Mouse (Mus musculus) ovary, postnatal 10 days (tissue): Measurements from ENCODE around the gene Gpr157.
"Not testable (repeated sequence)": the region's sequence is repeated elsewhere in the genome, so short reads cannot be mapped to it uniquely, and the experiment has no call there.

Experiments
- DNase-seq: peaks from one replicate; pipeline ENCODE4 v3.0.0; 2022; ENCODE audit warnings: low spot score

Gpr157 gene

GRCm38 (mm10) chr4:150087161-150087889 lies at the start of gene Gpr157:
Gene Gpr157 (plus strand): TSS chr4:150087365.
- peak; percentile 63 for DNase-seq

- DNase-seq, result no peak
These were observed 48.6 kb upstream of the Gpr157 start for GRCm38 (mm10) chr4:150038533-150038932.

GRCm38 (mm10) chr4:150040003-150040581 lies 47.1 kb upstream of the Gpr157 start:
- DNase-seq, result no peak

GRCm38 (mm10) chr4:150040856-150041255 lies 46.3 kb upstream of the Gpr157 start:
- DNase-seq, result not testable (repeated sequence)

- no peak for DNase-seq
These were observed 45.6 kb upstream of the Gpr157 start for GRCm38 (mm10) chr4:150041346-150042110.

- DNase-seq, result no peak
These were observed 43.6 kb upstream of the Gpr157 start for GRCm38 (mm10) chr4:150043591-150043990.

- no peak for DNase-seq
These were observed 39.1 kb upstream of the Gpr157 start for GRCm38 (mm10) chr4:150048038-150048437.

GRCm38 (mm10) chr4:150048478-150049156 lies 38.5 kb upstream of the Gpr157 start:
- no peak for DNase-seq

GRCm38 (mm10) chr4:150049157-150049513 lies 38.0 kb upstream of the Gpr157 start:
- no peak for DNase-seq

GRCm38 (mm10) chr4:150049564-150050226 lies 37.5 kb upstream of the Gpr157 start:
- no peak for DNase-seq

- DNase-seq, result no peak
These were observed 35.7 kb upstream of the Gpr157 start for GRCm38 (mm10) chr4:150051514-150051913.

GRCm38 (mm10) chr4:150052380-150052779 lies 34.8 kb upstream of the Gpr157 start:
- no peak for DNase-seq

GRCm38 (mm10) chr4:150056171-150056570 lies 31.0 kb upstream of the Gpr157 start:
- DNase-seq, result no peak

- DNase-seq, result no peak
These were observed 29.4 kb upstream of the Gpr157 start for GRCm38 (mm10) chr4:150057722-150058121.

GRCm38 (mm10) chr4:150059841-150060468 lies 27.2 kb upstream of the Gpr157 start:
- no peak for DNase-seq

GRCm38 (mm10) chr4:150060469-150061170 lies 26.5 kb upstream of the Gpr157 start:
- DNase-seq, result no peak

- no peak for DNase-seq
These were observed 25.5 kb upstream of the Gpr157 start for GRCm38 (mm10) chr4:150061432-150062225.

GRCm38 (mm10) chr4:150066706-150067323 lies 20.4 kb upstream of the Gpr157 start:
- no peak for DNase-seq

- DNase-seq, result no peak
These were observed 18.9 kb upstream of the Gpr157 start for GRCm38 (mm10) chr4:150068216-150068615.

- no peak for DNase-seq
These were observed 17.0 kb upstream of the Gpr157 start for GRCm38 (mm10) chr4:150070136-150070535.
